Mouse (Mus musculus) embryonic fibroblast, embryonic 13.5 days (primary cell): ENCODE data around the gene Glb1l. TPM values are rescaled to one million over a fixed set of nuclear protein-coding genes. Genes with fewer than 3 reads are reported as not detected.

ENCODE experiments used
- H3K27ac ChIP-seq: 2 replicates; pipeline ENCODE4 v1.5.1; 2012; ENCODE audit warnings: low read length, control low read depth, inconsistent platforms; ENCODE audit not compliant: insufficient read depth
- H3K4me1 ChIP-seq: 2 replicates; pipeline ENCODE4 v1.6.1; 2011; ENCODE audit warnings: low read length; ENCODE audit not compliant: control insufficient read depth, insufficient read depth
- H3K4me3 ChIP-seq: 2 replicates; pipeline ENCODE4 v1.5.1; 2011; ENCODE audit warnings: mild to moderate bottlenecking, control low read depth, low read length; ENCODE audit not compliant: insufficient read depth
- CTCF ChIP-seq: IDR thresholded peaks from 2 replicates; pipeline ENCODE4 v1.5.1; 2011; ENCODE audit warnings: mild to moderate bottlenecking, control low read depth, low read length, moderate library complexity, borderline replicate concordance; ENCODE audit not compliant: insufficient read depth
- POLR2A ChIP-seq: IDR thresholded peaks from 2 replicates; pipeline ENCODE4 v1.6.1; 2011; ENCODE audit warnings: low read depth, mild to moderate bottlenecking, control low read depth, low read length, moderate library complexity
- polyA plus RNA-seq: library from polyadenylated mRNA; stranded (reverse); fragments of >200 nt; gene quantifications from 2 replicates; pipeline ENCODE4 v1.2.4, GENCODE M21; 2011; ENCODE audit warnings: low read depth; ENCODE audit not compliant: missing spikeins, insufficient read length

The Glb1l gene
- polyA plus RNA-seq, 1 experiment, result 34.3 TPM

GRCm38 (mm10) chr1:75159540-75160255 is 50.9 kb downstream of the Glb1l start:
- no peaks in the 10 kb centered on the region for H3K4me1 ChIP-seq
- no peak overlapping the region for H3K4me3 ChIP-seq
- no peak for TF ChIP-seq CTCF
- TF ChIP-seq POLR2A, result no peak
- H3K27ac ChIP-seq, result no peak overlapping the region

- Histone ChIP-seq H3K27ac (no peak overlapping the region), H3K4me1 (no peaks in the 10 kb centered on the region), H3K4me3 (no peak overlapping the region)
- no peak for TF ChIP-seq CTCF
- TF ChIP-seq POLR2A, result no peak
Measured at GRCm38 (mm10) chr1:75158990-75159389, 51.6 kb downstream of the Glb1l start.

- H3K27ac ChIP-seq, result no peak overlapping the region
- H3K4me3 ChIP-seq, result no peak overlapping the region
- TF ChIP-seq CTCF (no peak), POLR2A (no peak)
- no peaks in the 10 kb centered on the region for H3K4me1 ChIP-seq
Measured at GRCm38 (mm10) chr1:75155837-75156236, 54.8 kb downstream of the Glb1l start.

- TF ChIP-seq POLR2A (no peak), CTCF (no peak)
- H3K27ac ChIP-seq, result no peak overlapping the region
- 0 out of 2 replicates have a peak, but pooled peaks cover 6% of the 10 kb centered on the region for H3K4me1 ChIP-seq
- no peak overlapping the region for H3K4me3 ChIP-seq
Measured at GRCm38 (mm10) chr1:75148727-75149126, 61.9 kb downstream of the Glb1l start.

Other genes with a start within 250 kb of the Glb1l start
- gene Nhej1, start 85.6 kb downstream of the Glb1l start, polyA plus RNA-seq, result 9.1 and 10.3 TPM in 2 replicates
- gene Slc23a3, start 76.9 kb downstream of the Glb1l start, polyA plus RNA-seq, result 0.42 TPM in 1 of 2 replicates, not detected in the other
- gene Cnppd1, start 68.1 kb downstream of the Glb1l start, polyA plus RNA-seq, result 34.2 and 40.9 TPM in 2 replicates
- gene Retreg2, start 68.0 kb downstream of the Glb1l start, polyA plus RNA-seq, result 31.9 and 44.3 TPM in 2 replicates
- 11.8 and 14.8 TPM in 2 replicates for gene Zfand2b, start 42.2 kb downstream of the Glb1l start, polyA plus RNA-seq
- 7.0 and 13.4 TPM in 2 replicates for gene Abcb6, start 30.4 kb downstream of the Glb1l start, polyA plus RNA-seq
- 10.1 and 15.6 TPM in 2 replicates for gene Ankzf1, start 18.7 kb downstream of the Glb1l start, polyA plus RNA-seq
- 31.1 and 32.6 TPM in 2 replicates for gene Atg9a, start 18.6 kb downstream of the Glb1l start, polyA plus RNA-seq
- 57.3 and 59.4 TPM in 2 replicates for gene Stk16, start within 50 bp of the Glb1l start, polyA plus RNA-seq
- gene Tuba4a, start 9.1 kb upstream of the Glb1l start, polyA plus RNA-seq, result 27.8 and 46.8 TPM in 2 replicates
- not detected in 2 replicates for gene A630095N17Rik, start 21.3 kb upstream of the Glb1l start, polyA plus RNA-seq
- 28.4 and 31.8 TPM in 2 replicates for gene Dnajb2, start 25.6 kb upstream of the Glb1l start, polyA plus RNA-seq
- 67.6 and 114 TPM in 2 replicates for gene Ptprn, start 53.7 kb upstream of the Glb1l start, polyA plus RNA-seq
- not detected in 2 replicates for gene Resp18, start 67.6 kb upstream of the Glb1l start, polyA plus RNA-seq
- 79.7 and 96.9 TPM in 2 replicates for gene Dnpep, start 107.2 kb upstream of the Glb1l start, polyA plus RNA-seq
- gene Des, start 149.5 kb upstream of the Glb1l start, polyA plus RNA-seq, result 11.3 and 12.3 TPM in 2 replicates
- 54.2 and 56.4 TPM in 2 replicates for gene Speg, start 164.5 kb upstream of the Glb1l start, polyA plus RNA-seq
- 70.6 and 77.6 TPM in 2 replicates for gene Gmppa, start 225.1 kb upstream of the Glb1l start, polyA plus RNA-seq
- gene Asic4, start 239.6 kb upstream of the Glb1l start, polyA plus RNA-seq, result not detected in 2 replicates